Mouse (Mus musculus) bone marrow macrophage, adult 2 months (primary cell): ENCODE data around the gene Slc1a2.

ENCODE experiments used
- CTCF ChIP-seq: IDR thresholded peaks from 2 replicates; pipeline ENCODE4 v1.5.1; 2012; ENCODE audit warnings: low read depth, mild to moderate bottlenecking, low read length, moderate library complexity
- POLR2A ChIP-seq: IDR thresholded peaks from 2 replicates; pipeline ENCODE4 v1.6.1; 2012; ENCODE audit warnings: mild to moderate bottlenecking, low read depth, low read length, borderline replicate concordance

GRCm38 (mm10) chr2:102735031-102735430, 76.6 kb downstream of the Slc1a2 start:
- TF ChIP-seq CTCF (no peak), POLR2A (no peak)
